Mouse (Mus musculus) kidney, postnatal 4 days (tissue): ENCODE data around the gene Naif1.

Source experiments
- DNase-seq, 2 experiments: peaks; one replicate each; pipeline ENCODE4 v3.0.0; 2021; ENCODE audit warnings: mixed read lengths in 2 of 2

Gene Naif1

GRCm38 (mm10) chr2:32449761-32450754, at the start of gene Naif1:
Gene Naif1, plus strand, starts transcription at chr2:32450457.
- no peak for DNase-seq

GRCm38 (mm10) chr2:32404663-32405062, 45.6 kb upstream of the Naif1 start:
- peak; percentile 98 for DNase-seq

- DNase-seq: no peak
Measured at GRCm38 (mm10) chr2:32407144-32407824, 43.0 kb upstream of the Naif1 start.

GRCm38 (mm10) chr2:32408429-32409424, 41.5 kb upstream of the Naif1 start:
- peak; percentile 57 to 76 for DNase-seq

- no peak for DNase-seq
Measured at GRCm38 (mm10) chr2:32411407-32411806, 38.9 kb upstream of the Naif1 start.

GRCm38 (mm10) chr2:32412742-32413531, 37.3 kb upstream of the Naif1 start:
- DNase-seq: no peak

- peak; percentile 67 to 75 for DNase-seq
Measured at GRCm38 (mm10) chr2:32413936-32414335, 36.3 kb upstream of the Naif1 start.

- DNase-seq: no peak
Measured at GRCm38 (mm10) chr2:32415801-32416200, 34.5 kb upstream of the Naif1 start.

GRCm38 (mm10) chr2:32416556-32416955, 33.7 kb upstream of the Naif1 start:
- no peak for DNase-seq

GRCm38 (mm10) chr2:32417486-32417885, 32.8 kb upstream of the Naif1 start:
- no peak for DNase-seq

GRCm38 (mm10) chr2:32418430-32419151, 31.7 kb upstream of the Naif1 start:
- peak in 1 of 2 experiments; percentile 43 for DNase-seq

GRCm38 (mm10) chr2:32419359-32419758, 30.9 kb upstream of the Naif1 start:
- DNase-seq: peak in 1 of 2 experiments; percentile 61

- DNase-seq: no peak
Measured at GRCm38 (mm10) chr2:32420066-32420608, 30.1 kb upstream of the Naif1 start.

GRCm38 (mm10) chr2:32420647-32421046, 29.6 kb upstream of the Naif1 start:
- DNase-seq: no peak

GRCm38 (mm10) chr2:32421851-32422251, 28.4 kb upstream of the Naif1 start:
- DNase-seq: peak in 1 of 2 experiments; percentile 5

- DNase-seq: peak; percentile 76 to 83
Measured at GRCm38 (mm10) chr2:32423481-32424331, 26.6 kb upstream of the Naif1 start.

GRCm38 (mm10) chr2:32424796-32425195, 25.5 kb upstream of the Naif1 start:
- no peak for DNase-seq

- DNase-seq: no peak
Measured at GRCm38 (mm10) chr2:32425568-32425967, 24.7 kb upstream of the Naif1 start.

- DNase-seq: no peak
Measured at GRCm38 (mm10) chr2:32426141-32426540, 24.1 kb upstream of the Naif1 start.

GRCm38 (mm10) chr2:32427720-32428119, 22.5 kb upstream of the Naif1 start:
- no peak for DNase-seq
